Mouse (Mus musculus): ENCODE measurements around the gene Hsdl2.
"Not testable (repeated sequence)": the region's sequence is repeated elsewhere in the genome, so short reads cannot be mapped to it uniquely, and the experiment has no call there.

Gene Hsdl2

DNA sequence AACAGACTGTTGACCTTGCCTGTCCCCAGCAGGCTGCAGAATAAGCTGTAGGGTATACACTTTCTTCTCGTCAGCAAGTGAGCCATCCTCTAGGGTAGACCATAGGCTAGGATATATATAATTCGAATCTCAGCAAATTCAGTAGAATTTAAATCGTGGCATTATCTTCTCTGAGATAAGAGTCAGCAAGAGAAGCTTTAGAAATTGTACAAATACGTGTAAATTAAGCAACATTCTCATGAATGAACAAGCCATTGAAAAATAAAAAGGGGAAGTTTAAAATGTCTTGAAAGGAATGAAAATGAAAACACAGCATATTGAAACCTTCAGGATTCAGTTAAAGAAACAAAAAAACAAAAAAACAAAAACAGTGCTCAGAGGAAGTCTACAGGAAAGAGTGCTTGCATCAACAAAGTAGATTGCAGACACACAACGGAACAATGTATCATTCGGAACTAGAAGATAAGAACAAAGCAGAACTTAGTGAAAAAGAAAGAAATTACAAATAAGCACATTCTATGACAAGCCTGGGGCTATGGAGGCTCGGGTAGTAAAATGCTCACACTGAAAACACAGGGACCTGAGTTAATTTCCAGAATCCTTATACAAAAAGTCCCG, 15.7 kb upstream of the Hsdl2 start:
- no peak for DNase-seq

DNA sequence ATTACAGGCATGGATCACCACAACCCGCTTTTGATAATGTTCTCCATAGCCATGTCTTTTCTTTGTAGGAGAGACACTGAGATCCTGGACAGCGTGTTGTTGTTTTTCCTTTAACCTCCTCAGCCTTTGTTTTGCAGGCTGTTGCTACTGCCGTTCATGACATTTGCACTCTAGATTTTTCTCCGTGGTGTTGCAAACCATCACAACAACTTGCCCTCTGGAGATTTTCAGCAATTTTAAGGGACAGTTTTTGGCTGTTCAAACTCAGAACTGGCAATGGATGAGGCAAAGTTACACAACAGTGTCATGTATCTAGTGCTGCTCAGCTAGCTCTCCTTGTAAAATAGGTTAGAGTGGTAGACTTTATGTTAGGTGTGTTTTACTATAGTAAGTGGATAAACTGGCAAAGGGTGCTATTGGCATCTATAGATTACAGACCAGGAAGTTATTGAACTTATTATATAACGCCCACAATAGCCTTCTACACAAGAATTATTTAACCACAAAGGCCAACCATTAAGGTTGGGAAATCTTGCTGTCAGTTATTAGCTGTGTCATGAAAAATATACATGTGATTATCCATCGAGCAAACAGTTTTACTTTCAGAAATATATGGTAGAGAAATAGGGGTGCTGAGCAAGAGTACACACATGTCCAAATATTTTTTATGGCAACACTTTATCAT, 13.6 kb upstream of the Hsdl2 start:
- no peak for DNase-seq

DNA sequence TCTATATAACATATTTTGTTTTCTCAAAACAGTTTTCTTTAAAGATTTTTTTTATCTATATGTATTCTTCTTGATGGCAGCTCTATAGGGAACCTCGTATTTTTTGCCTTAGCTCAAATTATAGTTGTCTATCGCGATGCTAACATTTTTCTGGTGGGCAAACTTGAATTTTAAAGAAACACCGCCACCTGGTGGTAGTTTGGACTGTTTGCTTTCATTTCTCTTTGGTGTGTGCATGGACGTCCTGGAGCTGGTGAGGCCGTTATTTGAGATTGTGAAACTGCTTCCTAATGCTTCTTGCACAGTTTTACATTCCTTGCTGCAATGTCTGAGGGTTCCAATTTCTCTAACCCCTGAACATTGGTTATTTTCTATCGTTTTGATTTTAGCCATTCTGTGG, 11.8 kb upstream of the Hsdl2 start:
- peak; percentile 55 for DNase-seq

DNA sequence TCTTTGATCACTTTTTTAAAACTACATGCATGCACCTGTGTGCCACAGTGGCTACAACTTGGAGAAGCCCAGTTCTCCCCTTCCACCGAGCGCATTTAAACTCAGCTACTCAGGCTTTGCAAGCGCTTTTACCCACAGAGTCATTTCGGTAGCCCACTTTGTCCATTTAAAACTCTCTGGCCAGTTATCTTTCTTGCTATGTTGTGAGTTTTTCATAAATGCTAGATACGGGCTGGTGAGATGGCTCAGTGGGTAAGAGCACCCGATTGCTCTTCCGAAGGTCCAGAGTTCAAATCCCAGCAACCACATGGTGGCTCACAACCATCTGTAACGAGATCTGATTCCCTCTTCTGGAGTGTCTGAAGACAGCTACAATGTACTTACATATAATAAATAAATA, 10.8 kb upstream of the Hsdl2 start:
- DNase-seq: not testable (repeated sequence)

DNA sequence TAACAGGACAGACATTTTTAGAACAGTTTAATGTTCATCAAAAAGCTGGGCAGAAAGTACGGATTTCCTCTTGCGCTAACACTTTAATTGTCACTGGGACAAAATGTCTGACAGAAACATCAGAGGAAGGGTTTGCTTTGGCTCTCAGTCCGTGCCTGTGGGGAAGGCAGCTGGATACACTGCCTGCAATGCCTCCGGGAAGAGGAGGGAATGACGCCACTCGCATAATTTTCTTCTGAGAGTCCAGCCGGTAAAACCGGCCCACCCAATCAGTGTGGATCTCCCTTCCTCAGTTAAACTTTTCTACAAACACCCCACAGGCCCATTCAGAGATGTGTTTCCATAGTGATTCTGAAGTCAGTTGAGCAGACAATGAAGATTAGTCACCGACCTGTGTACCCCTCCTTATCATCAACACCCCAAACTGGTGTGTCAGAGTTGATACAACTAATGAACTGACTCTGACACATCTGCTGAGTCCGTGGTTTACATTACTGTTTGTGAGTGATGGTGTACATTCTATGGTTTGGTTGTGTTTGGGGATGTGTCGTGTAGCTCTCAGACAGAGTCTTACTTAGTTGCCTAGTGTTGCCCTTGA, 8.7 kb upstream of the Hsdl2 start:
- DNase-seq: no peak

DNA sequence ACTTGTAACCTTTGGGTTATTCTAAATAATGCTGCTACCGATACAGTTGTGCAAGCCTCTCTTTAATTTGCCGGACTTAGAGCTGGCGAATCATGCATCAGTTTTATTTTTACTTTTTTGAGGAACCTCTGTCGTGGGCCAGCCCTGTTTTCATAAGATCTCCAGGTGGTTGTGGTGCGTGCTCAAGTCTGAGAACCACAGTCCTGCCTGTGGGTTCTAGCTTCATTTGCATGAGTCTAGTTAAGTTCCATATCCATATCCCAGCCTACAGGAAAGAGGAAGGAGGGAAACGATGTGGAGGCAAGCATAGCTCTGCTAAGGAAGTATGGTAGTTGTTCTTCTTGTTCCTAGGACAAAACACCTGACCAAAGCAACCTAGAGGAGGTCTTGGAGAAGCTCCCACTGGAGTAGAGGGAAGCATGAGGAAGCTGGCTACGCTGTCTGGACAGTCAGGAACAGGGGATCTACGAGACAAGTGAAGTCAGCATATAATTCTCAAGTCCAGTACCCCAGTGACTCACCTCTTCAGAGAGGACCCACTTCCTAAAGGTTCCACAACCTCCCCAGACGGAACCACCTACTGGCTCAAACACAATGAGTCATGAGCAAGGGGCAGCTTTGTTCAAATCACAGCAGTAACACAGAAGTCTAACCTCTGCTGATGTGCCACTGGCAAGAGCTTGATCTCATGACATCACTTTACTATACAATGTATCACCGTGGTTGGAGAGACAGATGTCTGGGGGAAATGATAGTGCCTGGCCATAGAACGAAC, 6.0 kb upstream of the Hsdl2 start:
- DNase-seq: no peak

DNA sequence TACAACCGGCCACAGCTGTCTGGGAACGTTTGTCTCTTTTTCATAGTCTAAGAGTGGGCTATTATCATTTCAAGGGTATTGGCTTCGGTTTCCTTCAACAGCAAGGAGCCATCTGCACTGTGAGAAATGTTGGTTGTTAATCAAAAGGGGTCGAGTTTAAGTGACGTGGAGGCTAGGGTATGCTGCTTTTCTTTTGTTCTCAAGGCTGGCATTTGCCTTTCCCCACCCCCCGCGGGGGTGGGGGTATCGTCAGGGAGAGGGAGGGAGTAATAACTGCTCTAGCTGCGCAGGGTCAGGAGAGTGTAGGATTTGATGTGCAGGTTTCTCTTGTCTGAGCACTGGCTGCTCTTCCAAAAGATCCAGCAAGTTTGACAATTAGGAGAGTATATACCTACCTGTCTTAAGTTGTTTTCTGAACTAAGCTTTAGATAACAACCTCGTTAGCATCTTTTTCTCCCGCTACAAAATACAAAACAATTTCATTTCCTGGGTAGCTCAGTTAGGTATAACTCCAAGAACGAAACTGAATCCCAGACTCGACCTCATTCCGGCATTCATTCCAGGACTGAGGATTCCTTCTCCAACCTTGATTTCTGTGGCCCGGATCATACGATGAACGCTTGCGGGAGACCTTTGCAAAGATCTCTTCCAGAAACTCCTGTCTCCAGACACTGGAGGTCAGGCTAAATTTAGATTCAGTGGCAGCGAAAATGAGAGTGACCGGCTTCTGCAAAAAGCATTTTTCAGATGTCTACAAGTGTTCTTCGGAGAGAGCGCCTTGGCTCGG, 675 bp upstream of the Hsdl2 start:
- DNase-seq: peak; percentile 60

DNA sequence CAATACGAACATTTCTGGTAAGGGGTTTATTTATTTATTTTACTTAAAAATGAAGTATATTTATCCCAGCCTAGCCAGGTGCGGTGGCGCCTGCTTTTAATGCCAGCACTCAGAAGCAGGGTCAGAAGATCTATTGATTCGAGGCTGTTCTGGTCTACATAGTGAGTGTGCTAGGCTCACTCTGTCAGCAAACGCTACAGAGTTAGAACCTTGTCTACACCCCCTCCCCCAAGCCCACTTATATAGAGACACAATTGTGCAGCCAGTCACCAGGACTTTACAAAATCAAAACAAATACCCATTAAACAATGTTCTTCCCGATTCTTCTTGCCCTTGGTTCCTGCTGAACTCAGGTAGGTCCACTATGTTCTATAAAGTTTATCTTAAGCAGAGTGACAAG, 823 bp downstream of the Hsdl2 start:
- peak; percentile 30 for DNase-seq

DNA sequence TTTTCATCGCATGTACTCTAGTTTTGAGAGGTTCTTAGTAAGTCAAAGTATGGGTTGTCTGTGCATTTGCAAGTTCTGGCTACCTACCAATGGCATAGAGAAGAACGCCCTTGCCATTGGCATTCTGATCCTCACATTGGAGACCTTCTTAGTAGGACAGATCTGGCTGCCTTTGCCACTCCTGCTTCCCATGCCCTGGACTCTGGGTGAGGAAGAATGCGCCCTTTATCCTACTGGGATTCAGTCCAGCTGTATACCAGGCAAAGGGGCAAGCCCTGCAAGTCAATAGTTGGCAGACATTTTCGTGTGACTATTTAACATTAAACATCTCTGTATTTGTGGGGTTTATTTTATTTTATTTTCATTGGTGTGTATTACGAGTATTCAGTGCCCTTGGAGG, 3.7 kb downstream of the Hsdl2 start:
- peak; percentile 14 for DNase-seq

DNA sequence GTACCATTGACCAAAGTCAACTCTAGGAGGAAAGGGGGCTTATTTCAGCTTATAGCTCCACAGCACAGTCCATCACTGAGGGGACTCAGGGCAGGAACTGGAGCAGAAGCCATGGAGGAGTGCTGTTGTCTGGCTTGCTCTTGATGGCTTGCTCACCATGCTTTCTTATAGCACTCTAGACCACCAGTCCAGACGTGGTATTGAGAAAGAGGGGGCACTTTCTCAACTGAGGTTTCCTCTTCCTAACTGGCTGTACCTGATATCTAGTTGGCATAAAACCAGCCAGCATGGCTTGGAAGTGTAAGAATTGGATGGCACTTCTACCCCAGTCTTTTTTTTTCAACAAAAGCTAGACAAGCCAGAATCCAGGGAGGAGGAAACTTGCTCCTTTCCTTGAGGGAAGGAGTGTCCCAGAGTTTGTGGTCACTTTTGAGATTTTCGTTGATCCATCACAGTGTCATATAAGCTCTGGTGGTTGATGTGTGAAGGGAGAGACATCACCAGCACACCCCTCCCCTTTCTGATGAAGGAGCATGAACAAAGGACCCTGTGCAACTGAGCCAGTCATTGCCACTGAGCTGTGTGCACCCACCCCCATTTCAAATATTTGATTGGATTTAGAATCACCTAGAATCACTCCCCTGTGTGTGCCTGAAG, 6.0 kb downstream of the Hsdl2 start:
- no peak for DNase-seq

DNA sequence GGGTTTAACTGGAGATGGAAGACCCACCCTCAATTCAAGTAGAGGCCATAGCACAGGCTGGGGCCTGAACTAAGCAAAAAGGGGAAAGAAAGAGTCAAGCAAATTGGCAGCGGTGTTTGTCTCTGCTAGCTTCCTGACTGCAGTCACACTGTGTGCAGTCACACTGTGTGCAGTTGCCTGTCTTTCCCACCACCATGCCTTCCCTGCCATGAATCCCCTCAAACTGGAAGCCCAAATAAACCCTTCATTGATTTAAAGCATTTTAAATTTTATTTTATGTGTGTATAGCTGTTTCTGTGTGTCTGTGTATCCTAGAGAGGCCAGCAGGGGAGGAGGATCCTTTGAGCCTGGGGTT, 6.5 kb downstream of the Hsdl2 start:
- no peak for DNase-seq

DNA sequence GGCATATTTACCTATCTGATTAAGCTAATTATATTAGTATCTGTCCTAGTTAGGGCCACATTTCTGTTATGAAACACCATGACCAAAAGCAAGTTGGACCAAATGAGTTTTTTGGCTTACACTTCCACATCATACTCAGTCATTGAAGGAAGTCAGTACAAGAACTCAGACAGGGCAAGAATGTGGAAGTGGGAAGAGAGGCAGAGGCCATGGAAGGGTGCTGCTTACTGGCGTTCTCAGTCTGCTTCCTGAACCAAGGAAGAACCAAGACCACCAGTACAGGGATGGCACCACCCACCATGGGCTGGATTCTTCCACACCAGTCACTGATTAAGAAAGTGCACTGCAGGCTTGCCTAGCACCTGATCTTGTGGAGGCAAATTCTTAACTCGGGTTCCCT, 13.3 kb downstream of the Hsdl2 start:
- no peak for DNase-seq

DNA sequence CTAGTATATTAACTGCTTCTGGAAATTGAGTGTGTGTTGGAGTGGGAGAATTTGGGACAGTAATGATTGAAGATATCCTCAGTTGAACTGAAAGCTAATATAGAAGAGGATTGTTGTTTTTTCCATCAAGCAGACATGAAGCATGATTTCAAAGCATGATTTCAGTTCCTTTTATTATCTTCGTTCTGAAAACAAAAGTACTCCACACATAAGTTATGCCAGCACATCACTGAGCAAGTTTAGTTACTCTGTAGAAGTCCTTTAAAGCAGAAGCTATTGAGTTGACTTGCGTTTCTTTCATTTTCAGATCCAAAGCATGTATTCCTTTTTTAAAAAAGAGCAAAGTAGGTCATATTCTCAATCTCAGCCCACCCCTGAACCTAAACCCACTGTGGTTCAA, 15.2 kb downstream of the Hsdl2 start:
- DNase-seq: no peak

DNA sequence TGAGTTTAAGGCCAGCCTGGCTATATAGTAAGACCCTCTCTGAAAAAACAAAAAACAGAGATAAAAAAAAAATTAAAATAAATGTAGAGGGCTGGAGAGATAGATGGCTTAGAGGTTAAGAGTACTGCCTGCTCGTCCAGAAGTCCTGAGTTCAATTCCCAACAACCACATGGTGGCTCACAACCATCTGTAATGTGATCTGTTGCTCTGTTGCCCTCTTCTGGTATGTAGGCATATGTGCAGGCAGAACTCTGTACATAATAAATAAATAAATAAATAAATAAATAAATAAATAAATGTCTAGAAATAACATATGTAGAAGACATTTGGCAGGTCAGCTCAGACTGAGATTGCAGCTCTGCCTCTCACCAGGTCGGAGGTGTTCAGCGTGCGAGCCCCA, 21.3 kb downstream of the Hsdl2 start:
- DNase-seq: no peak

DNA sequence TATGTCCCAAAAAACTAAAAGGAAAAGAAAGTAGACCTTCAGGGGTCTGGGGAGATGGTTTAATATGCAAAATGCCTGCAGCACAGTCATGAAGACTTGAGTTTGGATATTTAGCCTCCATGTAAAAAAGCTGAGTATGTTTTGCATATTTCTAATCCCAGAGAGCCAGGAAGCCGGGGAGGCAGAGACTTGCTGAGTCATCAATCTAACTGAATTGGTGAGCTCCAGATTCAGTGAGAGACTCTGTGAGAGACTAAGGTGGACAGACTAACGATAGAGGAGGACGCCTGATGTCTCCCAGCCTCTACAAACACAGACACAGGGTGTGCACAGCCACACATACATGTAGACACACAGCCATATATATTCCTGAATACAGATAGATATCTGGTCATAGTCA, 23.5 kb downstream of the Hsdl2 start:
- DNase-seq: no peak

DNA sequence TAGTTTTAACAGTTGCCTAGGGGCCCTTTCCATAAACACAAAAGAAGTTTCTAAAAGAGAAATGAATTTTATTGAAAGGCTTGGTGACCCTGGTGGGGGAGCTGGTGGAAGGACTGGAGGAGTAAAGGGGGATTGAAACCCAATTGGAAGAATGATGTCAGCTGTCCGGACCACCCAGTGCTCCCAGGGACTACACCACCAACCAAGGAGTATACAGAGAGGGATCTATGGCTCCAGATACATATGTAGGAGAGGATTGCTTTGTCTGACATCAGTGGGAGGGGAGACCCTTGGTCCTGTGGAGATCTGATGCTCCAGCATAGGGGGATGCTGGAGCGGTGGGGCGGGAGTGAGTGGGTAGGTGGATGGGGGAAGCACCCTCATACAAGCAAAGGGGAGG, 24.1 kb downstream of the Hsdl2 start:
- no peak for DNase-seq

DNA sequence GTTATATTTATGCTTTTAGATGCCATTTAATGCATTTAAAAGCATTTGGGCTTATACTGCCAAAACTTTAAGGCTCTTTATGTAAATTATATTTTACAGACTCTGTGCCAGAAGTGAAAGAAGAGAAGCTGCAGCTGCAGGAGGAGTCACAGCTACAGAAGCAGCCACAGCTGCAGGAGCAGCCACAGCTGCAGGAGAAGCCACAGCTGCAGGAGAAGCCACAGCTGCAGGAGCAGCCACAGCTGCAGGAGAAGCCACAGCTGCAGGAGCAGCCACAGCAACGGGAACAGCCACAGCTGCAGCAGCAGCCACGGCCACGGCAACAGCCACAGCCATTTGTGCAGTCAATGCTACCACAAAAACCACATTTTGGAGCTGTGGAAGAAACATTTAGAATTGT, 29.0 kb downstream of the Hsdl2 start:
- no peak for DNase-seq

DNA sequence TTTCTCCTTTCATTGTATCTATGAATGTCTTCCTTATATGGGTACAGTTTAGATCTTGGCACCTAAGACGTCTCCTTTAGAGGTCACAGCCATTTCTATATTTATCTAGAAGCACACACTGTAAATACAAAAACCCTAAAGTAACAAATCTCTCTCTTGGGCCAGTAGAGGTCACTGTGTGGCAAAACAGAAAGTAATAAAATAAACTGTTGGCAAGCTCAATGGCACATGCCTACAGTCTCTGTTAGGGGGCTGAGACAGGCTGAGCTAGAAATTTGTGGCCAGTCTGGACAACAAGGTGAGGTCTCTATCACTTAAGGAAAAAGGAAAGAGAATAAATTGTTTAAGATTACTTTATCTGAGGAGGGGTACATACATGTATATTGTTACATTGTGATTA, 33.6 kb downstream of the Hsdl2 start:
- no peak for DNase-seq

DNA sequence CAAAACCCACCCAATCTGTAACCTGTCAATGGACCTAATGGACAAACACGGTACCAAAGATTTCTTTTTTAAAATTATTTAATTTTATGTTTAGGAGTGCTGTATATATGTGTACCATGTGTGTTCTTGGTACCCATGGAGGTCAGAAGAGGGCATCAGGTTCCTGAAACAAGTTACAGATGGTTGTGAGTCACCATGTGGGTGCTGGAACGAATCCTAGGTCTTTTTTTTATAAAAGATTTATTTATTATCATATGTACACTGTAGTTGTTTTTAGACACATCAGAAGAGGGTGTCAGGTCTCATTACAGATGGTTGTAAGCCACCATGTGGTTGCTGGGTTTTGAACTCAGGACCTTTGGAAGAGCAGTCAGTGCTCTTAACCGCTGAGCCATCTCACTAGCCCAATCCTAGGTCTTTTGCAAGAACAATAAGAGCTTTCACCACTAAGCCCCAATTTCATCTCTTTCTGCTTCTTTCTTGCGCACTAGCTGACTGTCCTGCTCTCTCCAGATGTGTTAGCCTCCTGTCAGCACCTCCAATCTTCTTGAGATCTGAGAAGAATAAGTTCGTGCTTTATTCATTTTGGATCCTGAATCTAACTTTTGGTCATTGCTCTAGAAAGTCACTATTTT, 38.4 kb downstream of the Hsdl2 start:
- no peak for DNase-seq

DNA sequence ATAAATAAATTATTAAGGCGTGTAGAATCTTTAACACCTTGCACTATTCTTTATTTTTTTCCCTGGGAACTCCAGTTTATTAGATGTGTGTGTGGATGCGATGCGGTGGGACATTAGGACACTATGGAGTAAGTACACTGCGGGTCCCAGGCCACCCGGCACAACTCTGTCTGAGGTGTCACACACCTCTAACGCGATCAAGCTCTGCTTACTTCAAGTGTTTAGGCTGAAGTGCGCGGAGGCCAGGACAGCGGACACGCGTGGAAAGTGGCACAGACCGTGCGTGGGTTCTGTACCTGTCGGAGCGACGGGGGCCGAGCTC, 44.3 kb downstream of the Hsdl2 start:
- no peak for DNase-seq

DNA sequence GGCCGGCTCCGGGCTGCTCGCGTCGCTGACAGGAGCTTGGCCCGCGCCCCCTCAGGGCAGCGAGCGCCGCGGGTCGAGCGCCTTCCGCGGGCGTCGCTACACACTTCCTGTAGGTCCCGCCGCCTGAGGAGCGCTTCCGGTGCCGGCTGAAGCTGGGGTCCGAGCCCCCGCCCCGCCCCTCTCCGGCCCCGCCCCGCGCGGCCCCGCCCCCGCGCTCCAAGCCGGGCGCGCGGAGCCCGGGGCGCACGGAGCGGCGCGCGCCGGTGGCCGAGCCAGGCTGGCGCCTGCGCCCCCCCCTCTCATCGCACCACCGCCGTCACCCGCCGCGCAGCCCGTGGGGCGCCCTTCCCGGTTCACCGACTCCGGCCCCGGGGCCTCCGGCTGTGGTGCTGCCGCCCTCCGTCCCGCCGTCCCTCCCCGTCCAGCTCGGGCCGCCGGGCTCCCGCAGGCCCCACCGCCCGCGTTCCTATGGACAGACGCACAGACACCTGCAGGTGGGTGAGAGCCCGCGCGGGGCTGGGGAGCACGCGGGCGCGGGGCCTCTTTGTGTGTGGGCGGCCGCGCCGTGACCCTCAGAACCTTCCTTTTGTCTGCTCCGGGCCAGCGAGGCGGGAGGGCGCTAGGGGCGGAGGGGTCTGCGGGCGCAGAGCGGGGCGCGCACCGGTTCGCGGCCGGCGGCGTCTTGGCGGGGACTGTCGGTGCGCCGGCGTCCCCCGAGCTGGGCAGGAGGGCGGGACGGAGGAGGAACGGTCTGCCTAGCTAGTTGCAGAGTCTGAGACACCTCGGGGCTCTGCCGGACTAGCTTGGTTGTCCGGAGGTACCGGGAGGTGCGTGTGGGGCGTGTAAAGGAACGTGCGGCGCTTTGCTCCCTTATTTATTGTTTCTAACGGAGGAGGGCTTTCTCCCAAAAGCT, 44.9 kb downstream of the Hsdl2 start, which contains the start of gene E130308A19Rik:
Gene E130308A19Rik, plus strand, starts transcription at position 214 of the 913 bp plus-strand sequence.
- DNase-seq: peak; percentile 80
